Mouse (Mus musculus) bone marrow, adult 2 months (tissue): ENCODE results near the gene Fxyd5. TPM values are rescaled to one million over a fixed set of nuclear protein-coding genes. Genes with fewer than 3 reads are reported as not detected.

Experiments
- H3K27ac ChIP-seq: fragments of 200-500 bp; 2 replicates; pipeline ENCODE4 v1.5.1; 2012; ENCODE audit warnings: low read depth, mild to moderate bottlenecking, control low read depth, inconsistent platforms, low read length; ENCODE audit not compliant: control insufficient read depth, poor library complexity, insufficient read depth
- H3K4me1 ChIP-seq: fragments of 200-500 bp; 2 replicates; pipeline ENCODE4 v1.6.1; 2011; ENCODE audit warnings: low read length; ENCODE audit not compliant: control insufficient read depth, insufficient read depth
- H3K4me3 ChIP-seq: fragments of 200-500 bp; replicated peaks from 2 replicates; pipeline ENCODE3; 2011; ENCODE audit warnings: mild to moderate bottlenecking, low read depth, low read length, control low read depth; ENCODE audit not compliant: control insufficient read depth
- CTCF ChIP-seq: fragments of 200-500 bp; IDR thresholded peaks from 2 replicates; pipeline ENCODE4 v1.5.1; 2011; ENCODE audit warnings: low read length, control low read depth; ENCODE audit not compliant: control insufficient read depth, insufficient read depth
- POLR2A ChIP-seq: fragments of 200-500 bp; IDR thresholded peaks from 2 replicates; pipeline ENCODE4 v1.6.1; 2011; ENCODE audit warnings: low read depth, mild to moderate bottlenecking, control low read depth, low read length, borderline replicate concordance; ENCODE audit not compliant: control insufficient read depth
- WGBS: fragments of 180-500 bp; shearing (Covaris S2); methylation state at CpG from one replicate; pipeline ENCODE4 v1.1.7; 2018; 5-methylcytosine and 5-hydroxymethylcytosine counted together
- polyA plus RNA-seq: library from polyadenylated mRNA; stranded (reverse); fragments of >200 nt; gene quantifications from 2 replicates; pipeline ENCODE4 v1.2.4, GENCODE M21; 2011; ENCODE audit warnings: low replicate concordance; ENCODE audit not compliant: missing spikeins, insufficient read depth, insufficient read length

Gene Fxyd5
- polyA plus RNA-seq, 1 experiment: 239 TPM

- Histone ChIP-seq H3K4me3 (no peak overlapping the region), H3K4me1 (no peaks in the 10 kb centered on the region), H3K27ac (no peak overlapping the region)
- 12% methylated on average over 34 of the region's 34 CpGs for WGBS
- TF ChIP-seq POLR2A (no peak), CTCF (no peak)
These were observed 10.6 kb upstream of the Fxyd5 start for GRCm38 (mm10) chr7:31052636-31053434.

- WGBS: 6% methylated on average over 22 of the region's 22 CpGs
- no peak overlapping the region for H3K4me3 ChIP-seq
- TF ChIP-seq POLR2A (no peak), CTCF (no peak)
These were observed 10.0 kb upstream of the Fxyd5 start for GRCm38 (mm10) chr7:31052251-31052635.

GRCm38 (mm10) chr7:31051321-31052021 lies 9.2 kb upstream of the Fxyd5 start, which contains the start of gene Fxyd7:
TSS of gene Fxyd7 (minus strand) at chr7:31051467.
- 3% methylated on average over 27 of the region's 28 CpGs for WGBS
- Histone ChIP-seq H3K4me1 (no peaks in the 10 kb centered on the region), H3K4me3 (no peak within 1 kb of the TSS), H3K27ac (no peak within 1 kb of the TSS)
- TF ChIP-seq POLR2A (no peak), CTCF (no peak)

More at GRCm38 (mm10) chr7:31052251-31052635, 10.0 kb upstream of the Fxyd5 start:
- Histone ChIP-seq H3K27ac (no peak overlapping the region), H3K4me1 (no peaks in the 10 kb centered on the region)

- no peaks in the 10 kb centered on the region for H3K4me1 ChIP-seq
- 7% methylated on average over 9 of the region's 9 CpGs for WGBS
These were observed 8.6 kb upstream of the Fxyd5 start for GRCm38 (mm10) chr7:31050921-31051320.

GRCm38 (mm10) chr7:31050487-31050886 lies 8.2 kb upstream of the Fxyd5 start:
- Histone ChIP-seq H3K27ac (no peak overlapping the region), H3K4me3 (no peak overlapping the region), H3K4me1 (no peaks in the 10 kb centered on the region)
- TF ChIP-seq CTCF (no peak), POLR2A (no peak)
- WGBS: 11% methylated on average over 6 of the region's 6 CpGs

More at GRCm38 (mm10) chr7:31050921-31051320, 8.6 kb upstream of the Fxyd5 start:
- Histone ChIP-seq H3K27ac (no peak overlapping the region), H3K4me3 (no peak overlapping the region)
- TF ChIP-seq POLR2A: no peak
- TF ChIP-seq CTCF: no peak

DNA sequence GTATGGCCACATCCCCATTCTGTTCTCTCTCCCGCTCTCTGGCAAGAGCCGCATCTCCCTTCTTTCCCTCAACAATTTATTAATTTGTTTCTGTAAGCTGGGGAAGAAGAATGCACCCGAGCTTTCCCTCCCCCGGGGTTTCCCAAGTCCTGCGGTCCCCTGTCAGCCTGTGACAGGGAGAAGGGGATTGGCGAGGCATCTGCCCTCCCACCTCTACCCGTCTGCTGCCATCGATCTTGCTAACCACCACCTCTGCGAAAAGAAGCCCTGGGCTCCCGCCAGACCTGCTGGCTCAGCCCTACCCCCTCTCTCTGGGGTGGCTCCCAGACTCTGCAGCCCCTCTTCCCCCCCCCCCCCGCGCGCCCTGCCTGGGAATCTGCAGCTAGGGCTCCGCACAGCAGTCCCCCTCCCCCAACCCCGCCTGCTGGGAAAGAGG lies 7.6 kb upstream of the Fxyd5 start:
- WGBS: 6% methylated on average over 15 of the region's 15 CpGs
- no peaks in the 10 kb centered on the region for H3K4me1 ChIP-seq
- TF ChIP-seq CTCF (no peak), POLR2A (no peak)
- H3K27ac ChIP-seq: no peak overlapping the region
- no peak overlapping the region for H3K4me3 ChIP-seq

- TF ChIP-seq CTCF (no peak), POLR2A (no peak)
- no peaks in the 10 kb centered on the region for H3K4me1 ChIP-seq
- no peak overlapping the region for H3K27ac ChIP-seq
- 17% methylated on average over 5 of the region's 5 CpGs for WGBS
- no peak overlapping the region for H3K4me3 ChIP-seq
These were observed 7.0 kb upstream of the Fxyd5 start for GRCm38 (mm10) chr7:31049135-31049845.

DNA sequence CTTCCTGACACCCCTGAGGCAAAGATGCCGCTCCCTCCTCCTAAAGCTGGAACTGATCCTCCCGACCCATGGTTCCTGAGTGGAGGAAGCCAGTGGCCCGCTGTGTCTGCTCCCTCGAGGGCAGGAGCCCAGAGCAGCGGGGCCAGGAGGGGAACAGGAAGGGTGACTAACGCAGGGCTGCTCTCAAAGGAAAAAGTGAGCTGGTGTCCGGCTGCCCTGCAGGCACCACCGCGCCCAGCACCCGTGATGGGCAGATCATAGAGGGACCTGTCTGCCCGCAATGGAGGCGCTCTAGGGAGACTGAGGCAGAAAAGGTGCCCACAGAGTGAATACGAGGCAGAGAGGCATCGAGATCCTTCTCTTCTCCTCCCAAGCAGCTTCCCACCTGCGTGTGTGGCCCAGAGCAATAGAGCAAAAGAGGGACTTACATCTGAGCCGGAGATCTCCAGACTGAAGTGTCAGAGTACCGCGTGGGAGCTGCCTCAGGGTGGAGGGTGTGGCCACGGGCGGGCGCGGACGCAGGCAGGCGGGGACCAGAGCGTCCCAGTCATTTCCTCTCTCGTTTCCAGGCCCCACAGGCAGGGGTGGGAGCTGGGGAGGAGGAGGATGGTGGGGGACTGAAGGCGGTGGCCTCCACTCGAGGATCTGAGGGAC lies 492 bp downstream of the Fxyd5 start:
- Histone ChIP-seq H3K27ac (peak overlapping the region; percentile 85), H3K4me1 (peaks cover 2% of the 10 kb centered on the region; the same call in 1 of the 2 replicates), H3K4me3 (peak overlapping the region; percentile 67)
- under 1% methylated on average over 28 of the region's 28 CpGs for WGBS
- peak; percentile 67; the same call in 1 of the 2 replicates for TF ChIP-seq POLR2A
- TF ChIP-seq CTCF: no peak
